Mouse (Mus musculus) gastrocnemius, postnatal 14 days (tissue): ENCODE results near the gene H2al1d. TPM values are rescaled to one million over a fixed set of nuclear protein-coding genes. Genes with fewer than 3 reads are reported as not detected.

Experiments used
- total RNA-seq, 2 experiments: library from RNA; stranded (reverse); gene quantifications; 2 replicates each; pipeline ENCODE4 v1.2.3; 2021

Gene H2al1d
- total RNA-seq, 2 experiments from 2014 or later: not detected

Other genes with a start within 250 kb of the H2al1d start
- not detected for gene H2al1a, start 9.6 kb upstream of the H2al1d start, total RNA-seq
- not detected for gene H2al1b, start 6.4 kb upstream of the H2al1d start, total RNA-seq
- gene H2al1c, start 3.2 kb upstream of the H2al1d start, total RNA-seq: not detected
- not detected for gene H2al1e, start 3.1 kb downstream of the H2al1d start, total RNA-seq
- gene H2al1f, start 6.3 kb downstream of the H2al1d start, total RNA-seq: not detected
- gene H2al1g, start 9.4 kb downstream of the H2al1d start, total RNA-seq: not detected
- gene H2al1h, start 12.7 kb downstream of the H2al1d start, total RNA-seq: not detected
- not detected for gene H2al1i, start 15.8 kb downstream of the H2al1d start, total RNA-seq
- not detected for gene H2al1j, start 19.0 kb downstream of the H2al1d start, total RNA-seq